Mouse (Mus musculus) forebrain, embryonic 11.5 days (tissue): ENCODE measurements around the gene Borcs6. TPM values are rescaled to one million over a fixed set of nuclear protein-coding genes. Genes with fewer than 3 reads are reported as not detected.

ENCODE experiments used
- ATAC-seq: fragments of 200-750 bp; cut with Nextera tagmentation; replicated peaks from 2 replicates; pipeline ENCODE4 v1.8.0; 2017; ENCODE audit warnings: moderate TSS enrichment; ENCODE audit not compliant: low FRiP score
- DNase-seq: peaks from one replicate; pipeline ENCODE4 v3.0.0-alpha.2; 2017; ENCODE audit warnings: low spot score
- H3K27ac ChIP-seq: fragments of 300-500 bp; sonication (generic); 2 replicates; pipeline ENCODE4 v1.5.1; 2014; ENCODE audit warnings: low read depth, low read length
- H3K27me3 ChIP-seq: fragments of 300-500 bp; sonication (generic); 2 replicates; pipeline ENCODE4 v1.6.1; 2014; ENCODE audit warnings: mild to moderate bottlenecking, low read length, mixed read lengths; ENCODE audit not compliant: control insufficient read depth, insufficient read depth
- H3K36me3 ChIP-seq: fragments of 300-500 bp; sonication (generic); 2 replicates; pipeline ENCODE4 v1.6.1; 2014; ENCODE audit warnings: mild to moderate bottlenecking, low read length, moderate library complexity, mixed read lengths; ENCODE audit not compliant: control insufficient read depth, insufficient read depth
- H3K4me1 ChIP-seq: fragments of 300-500 bp; sonication (generic); replicated peaks from 2 replicates; pipeline ENCODE4 v1.6.1; 2014; ENCODE audit warnings: low read length, mixed read lengths; ENCODE audit not compliant: control insufficient read depth, insufficient read depth
- H3K4me2 ChIP-seq: fragments of 300-500 bp; sonication (generic); 2 replicates; pipeline ENCODE4 v1.6.1; 2014; ENCODE audit warnings: low read depth, mild to moderate bottlenecking, low read length, moderate library complexity, mixed read lengths; ENCODE audit not compliant: severe bottlenecking
- H3K4me3 ChIP-seq: fragments of 300-500 bp; sonication (generic); 2 replicates; pipeline ENCODE4 v1.5.1; 2014; ENCODE audit warnings: low read depth, low read length
- H3K9ac ChIP-seq: fragments of 300-500 bp; sonication (generic); 2 replicates; pipeline ENCODE4 v1.6.1; 2014; ENCODE audit warnings: low read length
- H3K9me3 ChIP-seq: fragments of 300-500 bp; sonication (generic); 2 replicates; pipeline ENCODE4 v1.6.1; 2016; ENCODE audit warnings: low read length, mixed read lengths; ENCODE audit not compliant: control insufficient read depth
- WGBS: fragments of 180-500 bp; shearing (Covaris S2); extraction: QIAGEN DNeasy Blood & Tissue Kit; methylation state at CpG from one replicate; pipeline ENCODE4 v1.1.7; 2014; 5-methylcytosine and 5-hydroxymethylcytosine counted together
- polyA plus RNA-seq: library from polyadenylated mRNA; unstranded; fragments of >200 nt; fragmentation: Nextera tagmentation; extraction: Ambion mirVana; gene quantifications from 2 replicates; pipeline ENCODE4 v1.2.1, GENCODE M21; 2014

The Borcs6 gene
- polyA plus RNA-seq, 1 experiment from 2014 or later, result 7.9 TPM

DNA sequence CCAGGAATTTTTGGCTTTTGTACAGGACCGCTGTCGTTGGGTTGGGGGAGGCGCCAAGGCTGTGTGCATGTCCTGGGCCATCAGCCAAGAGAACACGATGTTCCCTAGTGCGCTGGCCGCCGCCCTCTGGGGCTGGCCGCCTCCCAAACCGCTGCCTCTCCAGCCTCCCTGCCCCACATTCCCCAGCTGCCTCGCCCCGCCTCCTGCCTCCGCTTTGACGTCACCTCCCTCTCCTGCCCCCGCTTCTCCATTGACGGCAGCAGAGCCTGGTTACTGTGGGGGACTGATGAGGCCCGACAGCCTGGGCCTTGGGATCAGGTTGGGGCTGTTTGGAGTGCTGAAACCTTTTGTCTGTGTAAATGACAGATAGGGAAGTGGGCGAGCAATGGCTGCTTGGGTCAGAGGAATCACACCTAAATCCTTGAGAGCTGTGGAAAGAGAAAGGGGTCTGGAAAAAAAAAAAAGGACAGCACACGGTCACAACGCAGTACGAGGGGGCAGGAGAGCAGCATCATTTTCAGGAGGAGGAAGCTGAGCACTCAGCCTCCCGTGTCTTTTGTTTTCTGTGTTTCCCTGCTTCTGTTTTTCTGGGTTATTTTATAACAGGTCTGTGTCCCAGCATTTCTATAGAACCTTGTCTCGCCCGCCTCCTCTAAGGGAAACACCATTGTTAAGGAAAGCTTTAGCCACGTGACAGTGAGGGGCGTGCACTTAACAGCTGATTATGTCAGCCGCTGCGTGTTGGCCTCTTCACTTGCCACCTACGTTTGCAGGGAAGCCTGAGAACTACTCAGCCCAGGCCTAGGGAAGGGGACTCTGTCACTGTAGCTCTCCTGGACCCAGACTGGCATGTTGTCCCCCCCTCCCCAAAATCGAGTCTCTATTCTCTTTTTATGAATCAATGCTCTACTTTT, 37.7 kb downstream of the Borcs6 start:
- Histone ChIP-seq H3K9ac (peak overlapping the region; percentile 45), H3K9me3 (no peaks in the 10 kb centered on the region), H3K4me3 (peak overlapping the region; percentile 22), H3K27me3 (no peaks in the 10 kb centered on the region), H3K36me3 (peaks cover 2% of the 10 kb centered on the region), H3K4me2 (peak overlapping the region; percentile 59), H3K27ac (peak overlapping the region; percentile 73), H3K4me1 (peaks cover 34% of the 10 kb centered on the region)
- 0 out of 2 replicates have a peak, but pooled peaks have one; percentile 1 for ATAC-seq
- DNase-seq, result peak; percentile 93
- WGBS, result 1% methylated on average over 29 of the region's 29 CpGs

DNA sequence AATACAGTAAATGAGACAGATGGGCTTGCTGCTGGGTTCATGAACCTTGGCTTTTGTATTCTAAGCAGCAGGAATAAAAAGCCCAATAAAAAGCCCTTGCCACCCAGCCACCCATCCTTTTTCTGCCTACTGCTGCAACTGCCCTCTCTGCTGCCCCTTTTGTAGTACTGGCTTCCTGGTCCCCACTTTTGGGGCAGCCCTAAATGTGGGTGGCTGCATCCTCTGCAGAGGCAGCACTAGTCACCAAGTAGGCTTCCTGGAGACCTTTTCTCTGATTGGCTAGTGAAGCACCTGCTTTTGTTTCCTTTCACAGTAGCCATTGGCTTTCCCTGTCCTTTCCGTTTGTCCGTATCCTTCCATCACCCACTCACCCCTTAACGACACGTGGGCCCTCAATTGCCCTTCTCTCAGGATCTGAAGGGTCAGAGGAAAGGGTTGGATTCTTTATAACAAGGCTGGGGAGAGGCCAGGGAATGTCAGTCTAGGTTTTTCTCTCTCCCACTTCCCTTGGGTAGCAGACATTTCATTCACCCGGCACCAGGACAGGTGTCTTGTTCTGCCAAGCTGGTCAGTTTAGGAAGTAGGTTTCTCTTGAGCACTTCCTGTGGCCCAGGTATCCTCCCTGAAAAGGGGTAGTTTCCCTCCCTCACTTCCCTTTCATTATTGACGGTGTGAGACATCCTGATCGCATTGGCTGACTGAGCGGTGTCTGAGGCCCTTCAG, 38.7 kb downstream of the Borcs6 start:
- 21% methylated on average over 8 of the region's 8 CpGs for WGBS
- H3K4me3 ChIP-seq, result peak overlapping the region; percentile 45
- no peaks in the 10 kb centered on the region for H3K27me3 ChIP-seq
- ATAC-seq (no peak), DNase-seq (no peak)
- H3K9me3 ChIP-seq, result no peaks in the 10 kb centered on the region
- peaks cover 34% of the 10 kb centered on the region for H3K4me1 ChIP-seq
- H3K4me2 ChIP-seq, result peak overlapping the region; percentile 70
- H3K9ac ChIP-seq, result no peak overlapping the region; the same call in 1 of the 2 replicates
- H3K27ac ChIP-seq, result peak overlapping the region; percentile 12; the same call in 1 of the 2 replicates
- peaks cover 2% of the 10 kb centered on the region for H3K36me3 ChIP-seq

DNA sequence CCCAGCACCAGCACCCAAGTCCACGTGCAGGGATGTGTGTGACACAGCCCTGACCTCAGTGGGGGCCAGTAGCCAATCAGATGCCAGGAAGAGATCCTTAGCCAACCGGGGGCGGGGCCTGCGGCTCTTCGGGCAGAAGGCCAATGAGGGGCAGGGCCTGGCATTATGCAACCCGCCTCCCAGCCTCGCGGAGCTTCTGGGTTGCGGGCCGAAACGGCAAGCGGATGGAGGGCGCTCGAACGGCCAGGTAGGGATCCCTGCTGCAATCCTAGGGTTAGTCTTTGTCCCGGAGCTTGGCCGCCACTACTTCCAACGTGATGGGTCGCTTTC, 39.2 kb downstream of the Borcs6 start:
- H3K4me2 ChIP-seq, result peak overlapping the region; percentile 70
- WGBS, result 0% methylated on average over 19 of the region's 19 CpGs
- ATAC-seq (peak; percentile 33; the same call in 1 of the 2 replicates), DNase-seq (peak; percentile 96)
- peak overlapping the region; percentile 53 for H3K9ac ChIP-seq
- H3K27me3 ChIP-seq, result no peaks in the 10 kb centered on the region
- H3K27ac ChIP-seq, result peak overlapping the region; percentile 12; the same call in 1 of the 2 replicates
- H3K4me1 ChIP-seq, result peaks cover 34% of the 10 kb centered on the region
- H3K9me3 ChIP-seq, result no peaks in the 10 kb centered on the region
- H3K4me3 ChIP-seq, result peak overlapping the region; percentile 45
- peaks cover 2% of the 10 kb centered on the region for H3K36me3 ChIP-seq

DNA sequence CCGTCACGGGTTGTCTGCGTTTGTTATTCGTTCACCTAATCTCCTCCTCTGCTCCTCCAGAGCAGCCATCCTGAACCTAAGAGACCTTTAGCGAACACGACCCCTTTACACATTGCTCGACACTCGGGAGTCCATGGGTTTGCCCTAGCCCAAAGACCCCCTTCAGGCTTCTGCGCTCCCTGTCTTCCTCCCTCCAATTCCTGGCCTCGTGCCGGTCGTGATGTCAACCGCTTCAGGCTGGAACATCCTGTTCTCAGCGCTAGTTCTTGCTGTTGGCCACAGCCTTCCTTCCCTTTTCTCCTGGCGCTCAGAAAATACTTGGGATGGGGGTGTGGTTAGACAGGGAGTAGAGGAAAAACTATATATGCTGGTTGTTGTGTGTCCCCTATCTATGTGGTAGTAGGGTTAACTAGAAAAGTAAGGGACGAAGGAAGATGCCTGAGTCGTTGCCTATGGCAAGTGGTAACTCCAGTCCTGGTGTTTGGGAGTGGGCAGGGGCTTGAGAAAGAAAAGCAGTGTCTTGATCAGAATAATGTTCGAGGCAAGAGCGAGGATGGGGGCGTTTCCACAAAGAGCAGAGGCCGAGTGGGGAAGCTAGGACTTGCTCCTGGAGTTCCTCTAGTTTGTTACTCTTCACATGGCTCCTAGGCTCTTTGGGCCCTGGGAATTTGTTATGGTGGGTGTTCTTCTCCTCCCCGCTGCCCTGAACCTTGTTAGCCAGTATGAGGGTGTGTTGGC, 39.8 kb downstream of the Borcs6 start:
- H3K4me2 ChIP-seq, result peak overlapping the region; percentile 70
- no peaks in the 10 kb centered on the region for H3K9me3 ChIP-seq
- DNase-seq, result no peak
- 2% methylated on average over 22 of the region's 22 CpGs for WGBS
- peaks cover 5% of the 10 kb centered on the region for H3K36me3 ChIP-seq
- ATAC-seq, result no peak
- H3K4me3 ChIP-seq, result peak overlapping the region; percentile 45
- peak overlapping the region; percentile 53 for H3K9ac ChIP-seq
- H3K27ac ChIP-seq, result no peak overlapping the region
- H3K27me3 ChIP-seq, result no peaks in the 10 kb centered on the region
- H3K4me1 ChIP-seq, result peaks cover 34% of the 10 kb centered on the region

DNA sequence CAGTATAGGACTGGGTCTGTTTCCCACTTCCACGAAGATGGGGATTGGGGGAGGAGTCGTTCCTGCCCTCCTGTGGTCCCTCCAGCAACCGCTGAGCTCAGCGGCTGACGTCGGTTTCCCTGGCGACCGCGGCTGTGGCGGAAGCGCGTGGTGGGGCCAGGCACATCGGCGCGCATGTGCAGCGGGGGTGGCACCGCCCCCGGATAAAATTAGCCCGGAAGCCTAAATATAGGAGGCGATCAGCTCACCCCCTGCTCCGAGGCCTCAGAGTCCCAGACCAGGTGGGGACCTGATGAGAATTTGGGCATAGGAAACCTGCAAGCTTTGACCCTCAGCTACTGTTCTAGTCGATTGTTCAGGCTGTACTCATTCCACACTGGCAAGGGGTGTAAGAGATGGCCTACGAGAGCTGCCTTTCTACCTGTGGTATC, 40.4 kb downstream of the Borcs6 start:
- no peak overlapping the region for H3K27ac ChIP-seq
- H3K4me1 ChIP-seq, result peaks cover 34% of the 10 kb centered on the region

DNA sequence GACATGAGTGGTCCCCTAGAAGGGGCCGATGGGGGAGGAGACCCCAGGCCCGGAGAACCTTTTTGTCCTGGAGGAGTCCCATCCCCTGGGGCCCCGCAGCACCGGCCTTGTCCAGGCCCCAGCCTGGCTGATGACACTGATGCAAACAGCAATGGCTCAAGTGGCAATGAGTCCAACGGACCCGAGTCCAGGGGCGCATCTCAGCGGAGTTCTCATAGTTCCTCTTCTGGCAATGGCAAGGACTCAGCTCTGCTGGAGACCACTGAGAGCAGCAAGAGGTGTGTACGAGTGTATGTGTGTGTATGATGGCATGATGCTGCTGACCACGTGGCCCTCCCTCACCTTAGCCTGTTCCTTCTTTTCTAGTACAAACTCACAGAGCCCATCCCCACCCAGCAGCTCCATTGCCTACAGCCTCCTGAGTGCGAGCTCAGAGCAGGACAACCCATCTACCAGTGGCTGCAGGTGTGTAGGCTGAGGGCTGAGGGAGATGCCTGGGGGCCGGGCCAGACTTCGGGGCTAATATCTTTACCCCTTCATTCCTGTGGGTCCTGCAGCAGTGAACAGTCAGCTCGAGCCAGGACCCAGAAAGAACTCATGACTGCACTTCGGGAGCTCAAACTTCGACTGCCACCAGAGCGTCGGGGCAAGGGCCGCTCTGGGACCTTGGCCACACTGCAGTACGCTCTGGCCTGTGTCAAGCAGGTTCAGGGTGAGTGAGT, 41.3 kb downstream of the Borcs6 start:
- Histone ChIP-seq H3K27me3 (no peaks in the 10 kb centered on the region), H3K36me3 (peaks cover 5% of the 10 kb centered on the region), H3K4me3 (0 out of 2 replicates have a peak overlapping the region, but pooled peaks have one; percentile 45), H3K4me2 (peak overlapping the region; percentile 70; the same call in 1 of the 2 replicates), H3K9ac (peak overlapping the region; percentile 53), H3K4me1 (peaks cover 30% of the 10 kb centered on the region), H3K27ac (no peak overlapping the region), H3K9me3 (no peaks in the 10 kb centered on the region)
- ATAC-seq, result no peak
- WGBS, result 92% methylated on average over 20 of the region's 20 CpGs
- no peak for DNase-seq

More for the DNA sequence above, 40.4 kb downstream of the Borcs6 start:
- H3K4me3 ChIP-seq, result peak overlapping the region; percentile 45
- peak; percentile 34 for ATAC-seq
- peaks cover 5% of the 10 kb centered on the region for H3K36me3 ChIP-seq
- H3K27me3 ChIP-seq, result no peaks in the 10 kb centered on the region
- no peaks in the 10 kb centered on the region for H3K9me3 ChIP-seq
- WGBS, result 2% methylated on average over 23 of the region's 23 CpGs
- H3K9ac ChIP-seq, result peak overlapping the region; percentile 53
- DNase-seq, result peak; percentile 90
- H3K4me2 ChIP-seq, result peak overlapping the region; percentile 70

DNA sequence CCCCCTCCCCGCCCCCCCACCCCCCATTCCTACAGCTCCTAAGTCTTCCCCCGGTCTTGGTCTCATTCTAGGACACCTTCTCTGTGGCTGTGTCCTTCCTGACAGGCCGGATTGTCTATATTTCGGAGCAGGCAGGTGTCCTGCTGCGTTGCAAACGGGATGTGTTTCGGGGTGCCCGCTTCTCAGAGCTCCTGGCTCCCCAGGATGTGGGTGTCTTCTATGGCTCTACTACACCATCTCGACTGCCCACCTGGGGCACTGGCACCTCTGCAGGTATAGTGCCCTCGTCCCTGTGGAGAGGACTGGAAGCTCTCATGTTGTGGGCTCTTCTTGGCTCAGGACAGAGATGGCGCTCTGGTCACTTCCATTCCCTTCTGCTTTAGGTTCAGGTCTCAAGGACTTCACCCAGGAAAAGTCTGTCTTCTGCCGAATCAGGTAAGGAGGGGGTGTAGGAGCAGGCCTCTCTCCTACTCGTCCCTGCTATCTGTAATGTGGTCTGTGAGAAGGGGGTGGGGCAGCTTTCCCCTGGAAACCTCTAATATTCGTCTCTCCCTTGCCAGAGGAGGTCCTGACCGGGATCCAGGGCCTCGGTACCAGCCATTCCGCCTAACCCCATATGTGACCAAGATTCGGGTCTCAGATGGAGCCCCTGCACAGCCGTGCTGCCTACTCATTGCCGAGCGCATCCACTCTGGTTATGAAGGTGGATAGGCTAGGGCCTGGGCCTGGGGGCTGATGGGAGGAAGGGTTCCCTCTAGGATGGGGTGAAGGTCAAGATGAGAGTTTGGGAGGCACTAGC, 42.3 kb downstream of the Borcs6 start:
- no peak overlapping the region for H3K9ac ChIP-seq
- 89% methylated on average over 21 of the region's 21 CpGs for WGBS
- H3K27me3 ChIP-seq, result no peaks in the 10 kb centered on the region
- H3K4me2 ChIP-seq, result no peak overlapping the region
- H3K4me3 ChIP-seq, result no peak overlapping the region
- no peak overlapping the region for H3K27ac ChIP-seq
- no peak for DNase-seq
- H3K9me3 ChIP-seq, result no peaks in the 10 kb centered on the region
- peaks cover 5% of the 10 kb centered on the region for H3K36me3 ChIP-seq
- no peak for ATAC-seq
- H3K4me1 ChIP-seq, result peaks cover 23% of the 10 kb centered on the region
